Mouse (Mus musculus) testis, adult 2 months (tissue): ENCODE results near the gene Ndufs3. TPM values are rescaled to one million over a fixed set of nuclear protein-coding genes. Genes with fewer than 3 reads are reported as not detected.

Source experiments
- H3K27ac ChIP-seq: fragments of 200-500 bp; 2 replicates; pipeline ENCODE4 v1.5.1; 2012; ENCODE audit warnings: low read depth, low read length; ENCODE audit not compliant: control insufficient read depth, insufficient read depth
- H3K27me3 ChIP-seq: fragments of 200-500 bp; 2 replicates; pipeline ENCODE4 v1.6.1; 2012; ENCODE audit warnings: mild to moderate bottlenecking, low read length, moderate library complexity; ENCODE audit not compliant: control insufficient read depth, insufficient read depth
- H3K36me3 ChIP-seq: fragments of 200-500 bp; 2 replicates; pipeline ENCODE4 v1.6.1; 2012; ENCODE audit warnings: mild to moderate bottlenecking, low read length; ENCODE audit not compliant: control insufficient read depth, insufficient read depth
- H3K4me1 ChIP-seq: fragments of 200-500 bp; 2 replicates; pipeline ENCODE4 v1.6.1; 2012; ENCODE audit warnings: low read length; ENCODE audit not compliant: control insufficient read depth, insufficient read depth
- H3K4me3 ChIP-seq: fragments of 200-500 bp; 2 replicates; pipeline ENCODE4 v1.5.1; 2012; ENCODE audit warnings: low read depth, mild to moderate bottlenecking, low read length, moderate library complexity, mixed read lengths; ENCODE audit not compliant: control insufficient read depth
- CTCF ChIP-seq: fragments of 200-500 bp; IDR thresholded peaks from 2 replicates; pipeline ENCODE4 v1.5.1; 2012; ENCODE audit warnings: low read depth, mild to moderate bottlenecking, inconsistent platforms, low read length, moderate library complexity; ENCODE audit not compliant: control insufficient read depth, insufficient read depth, insufficient replicate concordance
- POLR2A ChIP-seq: fragments of 200-500 bp; IDR thresholded peaks from 2 replicates; pipeline ENCODE4 v1.6.1; 2012; ENCODE audit warnings: low read depth, mild to moderate bottlenecking, inconsistent platforms, low read length, moderate library complexity; ENCODE audit not compliant: control insufficient read depth
- polyA plus RNA-seq: library from polyadenylated mRNA; depleted of rRNA; stranded (reverse); fragments of >200 nt; gene quantifications from 2 replicates; pipeline ENCODE4 v1.2.3, GENCODE M21; 2012; rRNA removed

Gene Ndufs3
- polyA plus RNA-seq, 1 experiment: 170 TPM

GRCm38 (mm10) chr2:90847681-90848050, 57.0 kb downstream of the Ndufs3 start:
- Histone ChIP-seq H3K36me3 (no peaks in the 10 kb centered on the region; the same call in none of the 2 replicates), H3K4me1 (peaks cover 3% of the 10 kb centered on the region), H3K4me3 (peak overlapping the region; percentile 99), H3K27me3 (no peaks in the 10 kb centered on the region), H3K27ac (peak overlapping the region; percentile 100)
- no peak for TF ChIP-seq CTCF
- TF ChIP-seq POLR2A: no peak

- Histone ChIP-seq H3K4me3 (peak within 1 kb of the TSS; percentile 99), H3K36me3 (no peaks in the 10 kb centered on the region; the same call in none of the 2 replicates), H3K27me3 (no peaks in the 10 kb centered on the region), H3K4me1 (peaks cover 3% of the 10 kb centered on the region), H3K27ac (peak within 1 kb of the TSS; percentile 100)
- TF ChIP-seq POLR2A (peak; percentile 95), CTCF (peak; percentile 7; the same call in 1 of the 2 replicates)
Measured at GRCm38 (mm10) chr2:90846955-90847680, 57.5 kb downstream of the Ndufs3 start, which contains the start of gene Mtch2. Gene Mtch2, plus strand, starts transcription at chr2:90847155.

- peaks cover 3% of the 10 kb centered on the region for H3K4me1 ChIP-seq
- H3K4me3 ChIP-seq: peak overlapping the region; percentile 99
- no peaks in the 10 kb centered on the region; the same call in none of the 2 replicates for H3K36me3 ChIP-seq
- H3K27ac ChIP-seq: peak overlapping the region; percentile 93
- no peaks in the 10 kb centered on the region for H3K27me3 ChIP-seq
- TF ChIP-seq CTCF (no peak), POLR2A (no peak)
Measured at GRCm38 (mm10) chr2:90846597-90846954, 58.1 kb downstream of the Ndufs3 start.

GRCm38 (mm10) chr2:90846171-90846570, 58.5 kb downstream of the Ndufs3 start:
- H3K4me1 ChIP-seq: peaks cover 3% of the 10 kb centered on the region
- no peaks in the 10 kb centered on the region for H3K27me3 ChIP-seq
- H3K27ac ChIP-seq: no peak overlapping the region; the same call in 1 of the 2 replicates
- H3K36me3 ChIP-seq: no peaks in the 10 kb centered on the region; the same call in none of the 2 replicates
- no peak for TF ChIP-seq CTCF
- TF ChIP-seq POLR2A: no peak
- peak overlapping the region; percentile 99 for H3K4me3 ChIP-seq

GRCm38 (mm10) chr2:90845234-90845633, 59.4 kb downstream of the Ndufs3 start:
- Histone ChIP-seq H3K4me1 (peaks cover 3% of the 10 kb centered on the region; the same call in 1 of the 2 replicates), H3K4me3 (peak overlapping the region; percentile 9; the same call in 1 of the 2 replicates), H3K27ac (no peak overlapping the region), H3K27me3 (no peaks in the 10 kb centered on the region), H3K36me3 (no peaks in the 10 kb centered on the region; the same call in 1 of the 2 replicates)
- TF ChIP-seq CTCF (no peak), POLR2A (no peak)

Other genes with a start within 250 kb of the Ndufs3 start
- gene Nup160, start 227.6 kb downstream of the Ndufs3 start, polyA plus RNA-seq: 19.3 and 28.0 TPM in 2 replicates
- 30.0 and 33.5 TPM in 2 replicates for gene Fnbp4, start 159.5 kb downstream of the Ndufs3 start, polyA plus RNA-seq
- 69.0 and 76.0 TPM in 2 replicates for gene Agbl2, start 122.1 kb downstream of the Ndufs3 start, polyA plus RNA-seq
- 352 and 495 TPM in 2 replicates for gene Mtch2, start 57.7 kb downstream of the Ndufs3 start, polyA plus RNA-seq
- gene C1qtnf4, start 19.0 kb downstream of the Ndufs3 start, polyA plus RNA-seq: 390 and 487 TPM in 2 replicates
- gene Kbtbd4, start 87 bp downstream of the Ndufs3 start, polyA plus RNA-seq: 34.5 and 35.5 TPM in 2 replicates
- 19.1 and 19.8 TPM in 2 replicates for gene Celf1, start 35.6 kb upstream of the Ndufs3 start, polyA plus RNA-seq
- gene Rapsn, start 130.8 kb upstream of the Ndufs3 start, polyA plus RNA-seq: 6.7 and 7.1 TPM in 2 replicates
- gene Psmc3, start 149.2 kb upstream of the Ndufs3 start, polyA plus RNA-seq: 435 and 494 TPM in 2 replicates
- gene Slc39a13, start 165.6 kb upstream of the Ndufs3 start, polyA plus RNA-seq: 65.7 and 67.9 TPM in 2 replicates
- gene Spi1, start 177.6 kb upstream of the Ndufs3 start, polyA plus RNA-seq: 2.5 and 2.9 TPM in 2 replicates
- gene Mybpc3, start 213.3 kb upstream of the Ndufs3 start, polyA plus RNA-seq: 0.04 TPM in 1 of 2 replicates, not detected in the other